Mouse (Mus musculus) spleen, postnatal 36 days (tissue): ENCODE results near the gene Rnasek.

Experiments used
- DNase-seq, 2 experiments: peaks; one replicate each; pipeline ENCODE4 v3.0.0; 2022; ENCODE audit warnings: low spot score in 2 of 2, mixed read lengths in 1 of 2

The Rnasek gene

GRCm38 (mm10) chr11:70239541-70240279 is at the start of gene Rnasek, which contains the start of gene Gm21988:
Rnasek (minus strand) TSS chr11:70239842.
Gm21988 (minus strand) TSS chr11:70239830.
- DNase-seq, result peak; percentile 73 to 80

GRCm38 (mm10) chr11:70289236-70289635 is 49.6 kb upstream of the Rnasek start:
- DNase-seq, result no peak

GRCm38 (mm10) chr11:70288102-70288501 is 48.5 kb upstream of the Rnasek start:
- no peak for DNase-seq

GRCm38 (mm10) chr11:70285686-70286085 is 46.0 kb upstream of the Rnasek start:
- no peak for DNase-seq

GRCm38 (mm10) chr11:70284757-70285156 is 45.1 kb upstream of the Rnasek start:
- DNase-seq, result no peak

- no peak for DNase-seq
Observed at GRCm38 (mm10) chr11:70283666-70284065, 44.0 kb upstream of the Rnasek start.

- peak; percentile 16 to 52 for DNase-seq
Observed at GRCm38 (mm10) chr11:70280441-70280840, 40.8 kb upstream of the Rnasek start.

- DNase-seq, result no peak
Observed at GRCm38 (mm10) chr11:70278961-70279360, 39.3 kb upstream of the Rnasek start.

GRCm38 (mm10) chr11:70271641-70272040 is 32.0 kb upstream of the Rnasek start:
- DNase-seq, result no peak

GRCm38 (mm10) chr11:70266405-70266804 is 26.8 kb upstream of the Rnasek start:
- no peak for DNase-seq

- no peak for DNase-seq
Observed at GRCm38 (mm10) chr11:70265819-70266218, 26.2 kb upstream of the Rnasek start.

GRCm38 (mm10) chr11:70265252-70265651 is 25.6 kb upstream of the Rnasek start:
- no peak for DNase-seq

- DNase-seq, result no peak
Observed at GRCm38 (mm10) chr11:70259035-70259434, 19.4 kb upstream of the Rnasek start.

- no peak for DNase-seq
Observed at GRCm38 (mm10) chr11:70254931-70255531, 15.4 kb upstream of the Rnasek start, which contains the start of gene Alox12. Alox12 (minus strand) TSS chr11:70255353.

GRCm38 (mm10) chr11:70254337-70254736 is 14.7 kb upstream of the Rnasek start:
- no peak for DNase-seq

- no peak for DNase-seq
Observed at GRCm38 (mm10) chr11:70251853-70252252, 12.2 kb upstream of the Rnasek start.

GRCm38 (mm10) chr11:70250150-70250549 is 10.5 kb upstream of the Rnasek start:
- no peak for DNase-seq

- DNase-seq, result peak; percentile 43 to 66
Observed at GRCm38 (mm10) chr11:70247136-70247845, 7.6 kb upstream of the Rnasek start.

GRCm38 (mm10) chr11:70242591-70242990 is 2.9 kb upstream of the Rnasek start:
- no peak for DNase-seq

GRCm38 (mm10) chr11:70238591-70239440 is 826 bp downstream of the Rnasek start:
- no peak for DNase-seq

- DNase-seq, result peak; percentile 97 to 98
Observed at GRCm38 (mm10) chr11:70237457-70238167, 2.0 kb downstream of the Rnasek start, which contains the start of gene 0610010K14Rik. 0610010K14Rik (minus strand) TSS chr11:70237914.
